Mouse (Mus musculus): ENCODE measurements around the gene Serinc1. TPM values are rescaled to one million over a fixed set of nuclear protein-coding genes. Genes with fewer than 3 reads are reported as not detected.

Serinc1 gene
- 258 and 268 TPM in 2 replicates for polyA plus RNA-seq (2014; fragmentation: Nextera tagmentation; extraction: Ambion mirVana)

GRCm38 (mm10) chr10:57532218-57533101 lies at the start of gene Serinc1:
Gene Serinc1, minus strand, starts transcription at chr10:57532530.
- H3K4me1 ChIP-seq (ENCODE audit: control insufficient read depth, insufficient read depth, low read length): peaks cover 10% of the 10 kb centered on the region; the same call in 1 of the 2 replicates
- H3K4me2 ChIP-seq (ENCODE audit: low read depth): peak within 1 kb of the TSS; percentile 63
- H3K27ac ChIP-seq (ENCODE audit: low read depth, low read length): peak within 1 kb of the TSS; percentile 96
- H3K9ac ChIP-seq (ENCODE audit: low read length): peak within 1 kb of the TSS; percentile 91
- H3K27me3 ChIP-seq (ENCODE audit: control insufficient read depth, insufficient read depth, low read length): no peaks in the 10 kb centered on the region
- ATAC-seq (ENCODE audit: insufficient read depth, low FRiP score, low TSS enrichment) (peak; percentile 99), DNase-seq (ENCODE audit: low spot score) (peak; percentile 96)
- WGBS: 12% methylated on average over 48 of the region's 49 CpGs
- H3K9me3 ChIP-seq (ENCODE audit: control insufficient read depth, low read length): no peaks in the 10 kb centered on the region
- peak within 1 kb of the TSS; percentile 95 for H3K4me3 ChIP-seq (ENCODE audit: low read depth, low read length)
- no peaks in the 10 kb centered on the region for H3K36me3 ChIP-seq (ENCODE audit: control insufficient read depth, insufficient read depth, low read length)

GRCm38 (mm10) chr10:57576721-57577120 lies 44.4 kb upstream of the Serinc1 start:
- no peak for DNase-seq (ENCODE audit: low spot score)
- Histone ChIP-seq H3K9ac (ENCODE audit: low read length) (no peak overlapping the region), H3K27me3 (ENCODE audit: control insufficient read depth, insufficient read depth, low read length) (no peaks in the 10 kb centered on the region), H3K4me2 (ENCODE audit: low read depth) (no peak overlapping the region), H3K4me3 (ENCODE audit: low read depth, low read length) (no peak overlapping the region), H3K27ac (ENCODE audit: low read depth, low read length) (no peak overlapping the region), H3K36me3 (ENCODE audit: control insufficient read depth, insufficient read depth, low read length) (no peaks in the 10 kb centered on the region), H3K4me1 (ENCODE audit: control insufficient read depth, insufficient read depth, low read length) (no peaks in the 10 kb centered on the region; the same call in 1 of the 2 replicates), H3K9me3 (ENCODE audit: control insufficient read depth, low read length) (no peaks in the 10 kb centered on the region)
- no peak for ATAC-seq (ENCODE audit: insufficient read depth, low FRiP score, low TSS enrichment)
- WGBS: 73% methylated on average over 2 of the region's 2 CpGs

- Histone ChIP-seq H3K4me2 (ENCODE audit: low read depth) (no peak overlapping the region), H3K4me3 (ENCODE audit: low read depth, low read length) (no peak overlapping the region), H3K36me3 (ENCODE audit: control insufficient read depth, insufficient read depth, low read length) (no peaks in the 10 kb centered on the region), H3K4me1 (ENCODE audit: control insufficient read depth, insufficient read depth, low read length) (no peaks in the 10 kb centered on the region; the same call in 1 of the 2 replicates), H3K9ac (ENCODE audit: low read length) (no peak overlapping the region), H3K27ac (ENCODE audit: low read depth, low read length) (no peak overlapping the region), H3K9me3 (ENCODE audit: control insufficient read depth, low read length) (no peaks in the 10 kb centered on the region), H3K27me3 (ENCODE audit: control insufficient read depth, insufficient read depth, low read length) (no peaks in the 10 kb centered on the region)
- ATAC-seq (ENCODE audit: insufficient read depth, low FRiP score, low TSS enrichment) (peak; percentile 62), DNase-seq (ENCODE audit: low spot score) (peak; percentile 32)
- 53% methylated on average over 4 of the region's 4 CpGs for WGBS
These were observed 39.8 kb upstream of the Serinc1 start for GRCm38 (mm10) chr10:57572130-57572529.

- WGBS: 37% methylated on average over 8 of the region's 8 CpGs
These were observed 38.9 kb upstream of the Serinc1 start for GRCm38 (mm10) chr10:57571211-57571730.

GRCm38 (mm10) chr10:57569023-57569931 lies 36.9 kb upstream of the Serinc1 start:
- 77% methylated on average over 13 of the region's 13 CpGs for WGBS
- H3K9me3 ChIP-seq (ENCODE audit: control insufficient read depth, low read length): no peaks in the 10 kb centered on the region
- no peaks in the 10 kb centered on the region for H3K27me3 ChIP-seq (ENCODE audit: control insufficient read depth, insufficient read depth, low read length)
- no peak overlapping the region for H3K4me3 ChIP-seq (ENCODE audit: low read depth, low read length)
- no peak overlapping the region for H3K4me2 ChIP-seq (ENCODE audit: low read depth)
- ATAC-seq (ENCODE audit: insufficient read depth, low FRiP score, low TSS enrichment): no peak
- no peaks in the 10 kb centered on the region; the same call in 1 of the 2 replicates for H3K4me1 ChIP-seq (ENCODE audit: control insufficient read depth, insufficient read depth, low read length)
- DNase-seq (ENCODE audit: low spot score): no peak
- H3K36me3 ChIP-seq (ENCODE audit: control insufficient read depth, insufficient read depth, low read length): no peaks in the 10 kb centered on the region
- H3K9ac ChIP-seq (ENCODE audit: low read length): no peak overlapping the region
- H3K27ac ChIP-seq (ENCODE audit: low read depth, low read length): no peak overlapping the region

More at GRCm38 (mm10) chr10:57571211-57571730, 38.9 kb upstream of the Serinc1 start:
- no peaks in the 10 kb centered on the region for H3K27me3 ChIP-seq (ENCODE audit: control insufficient read depth, insufficient read depth, low read length)
- H3K4me1 ChIP-seq (ENCODE audit: control insufficient read depth, insufficient read depth, low read length): no peaks in the 10 kb centered on the region; the same call in 1 of the 2 replicates
- ATAC-seq (ENCODE audit: insufficient read depth, low FRiP score, low TSS enrichment): 0 out of 2 replicates have a peak, but pooled peaks have one; percentile 35
- H3K36me3 ChIP-seq (ENCODE audit: control insufficient read depth, insufficient read depth, low read length): no peaks in the 10 kb centered on the region
- DNase-seq (ENCODE audit: low spot score): peak; percentile 54
- no peak overlapping the region for H3K4me2 ChIP-seq (ENCODE audit: low read depth)
- no peaks in the 10 kb centered on the region for H3K9me3 ChIP-seq (ENCODE audit: control insufficient read depth, low read length)
- no peak overlapping the region for H3K27ac ChIP-seq (ENCODE audit: low read depth, low read length)
- H3K4me3 ChIP-seq (ENCODE audit: low read depth, low read length): no peak overlapping the region
- no peak overlapping the region for H3K9ac ChIP-seq (ENCODE audit: low read length)

GRCm38 (mm10) chr10:57566221-57566620 lies 33.9 kb upstream of the Serinc1 start:
- WGBS: 63% methylated on average over 1 of the region's 1 CpGs
- H3K9ac ChIP-seq (ENCODE audit: low read length): no peak overlapping the region
- no peaks in the 10 kb centered on the region for H3K9me3 ChIP-seq (ENCODE audit: control insufficient read depth, low read length)
- ATAC-seq (ENCODE audit: insufficient read depth, low FRiP score, low TSS enrichment) (no peak), DNase-seq (ENCODE audit: low spot score) (no peak)
- H3K4me2 ChIP-seq (ENCODE audit: low read depth): no peak overlapping the region
- H3K27me3 ChIP-seq (ENCODE audit: control insufficient read depth, insufficient read depth, low read length): no peaks in the 10 kb centered on the region
- H3K36me3 ChIP-seq (ENCODE audit: control insufficient read depth, insufficient read depth, low read length): no peaks in the 10 kb centered on the region
- no peak overlapping the region for H3K4me3 ChIP-seq (ENCODE audit: low read depth, low read length)
- H3K4me1 ChIP-seq (ENCODE audit: control insufficient read depth, insufficient read depth, low read length): no peaks in the 10 kb centered on the region
- no peak overlapping the region for H3K27ac ChIP-seq (ENCODE audit: low read depth, low read length)

- Histone ChIP-seq H3K27me3 (ENCODE audit: control insufficient read depth, insufficient read depth, low read length) (no peaks in the 10 kb centered on the region), H3K4me1 (ENCODE audit: control insufficient read depth, insufficient read depth, low read length) (no peaks in the 10 kb centered on the region), H3K9ac (ENCODE audit: low read length) (no peak overlapping the region), H3K27ac (ENCODE audit: low read depth, low read length) (no peak overlapping the region), H3K4me3 (ENCODE audit: low read depth, low read length) (no peak overlapping the region), H3K36me3 (ENCODE audit: control insufficient read depth, insufficient read depth, low read length) (no peaks in the 10 kb centered on the region), H3K4me2 (ENCODE audit: low read depth) (no peak overlapping the region), H3K9me3 (ENCODE audit: control insufficient read depth, low read length) (no peaks in the 10 kb centered on the region)
- ATAC-seq (ENCODE audit: insufficient read depth, low FRiP score, low TSS enrichment): no peak
- DNase-seq (ENCODE audit: low spot score): no peak
- WGBS: 86% methylated on average over 5 of the region's 5 CpGs
These were observed 25.3 kb upstream of the Serinc1 start for GRCm38 (mm10) chr10:57557597-57557996.

- 84% methylated on average over 1 of the region's 1 CpGs for WGBS
- Histone ChIP-seq H3K27ac (ENCODE audit: low read depth, low read length) (no peak overlapping the region), H3K9ac (ENCODE audit: low read length) (no peak overlapping the region), H3K9me3 (ENCODE audit: control insufficient read depth, low read length) (no peaks in the 10 kb centered on the region), H3K27me3 (ENCODE audit: control insufficient read depth, insufficient read depth, low read length) (no peaks in the 10 kb centered on the region), H3K4me2 (ENCODE audit: low read depth) (no peak overlapping the region), H3K4me1 (ENCODE audit: control insufficient read depth, insufficient read depth, low read length) (no peaks in the 10 kb centered on the region), H3K36me3 (ENCODE audit: control insufficient read depth, insufficient read depth, low read length) (no peaks in the 10 kb centered on the region), H3K4me3 (ENCODE audit: low read depth, low read length) (no peak overlapping the region)
- DNase-seq (ENCODE audit: low spot score) (no peak), ATAC-seq (ENCODE audit: insufficient read depth, low FRiP score, low TSS enrichment) (no peak)
These were observed 21.4 kb upstream of the Serinc1 start for GRCm38 (mm10) chr10:57553719-57554118.

All from neural tube, embryonic 11.5 days (tissue).